Mouse (Mus musculus): ENCODE measurements around the gene Sucnr1. TPM values are rescaled to one million over a fixed set of nuclear protein-coding genes. Genes with fewer than 3 reads are reported as not detected.

Gene Sucnr1
- not detected in 2 replicates for polyA plus RNA-seq (2016; fragmentation: Nextera tagmentation; extraction: Ambion mirVana)

GRCm38 (mm10) chr3:60081648-60082047 is at the start of gene Sucnr1:
TSS of gene Sucnr1 (plus strand) at chr3:60081869.
- Histone ChIP-seq H3K9ac (replicated peaks) (no peak within 1 kb of the TSS), H3K4me3 (replicated peaks) (no peak within 1 kb of the TSS), H3K27me3 (no peaks in the 10 kb centered on the region), H3K27ac (no peak within 1 kb of the TSS), H3K4me2 (no peak within 1 kb of the TSS), H3K4me1 (replicated peaks) (no peaks in the 10 kb centered on the region), H3K9me3 (no peaks in the 10 kb centered on the region), H3K36me3 (no peaks in the 10 kb centered on the region)
- WGBS = 80% methylated on average over 4 of the region's 4 CpGs
- no peak for ATAC-seq (ENCODE audit: insufficient number of reproducible peaks, insufficient read depth, low FRiP score, low TSS enrichment, low read depth)

GRCm38 (mm10) chr3:60046221-60046913 is 35.3 kb upstream of the Sucnr1 start:
- H3K36me3 ChIP-seq = no peaks in the 10 kb centered on the region
- no peak overlapping the region for H3K4me2 ChIP-seq
- H3K27me3 ChIP-seq = no peaks in the 10 kb centered on the region
- H3K27ac ChIP-seq = no peak overlapping the region
- H3K9ac ChIP-seq (replicated peaks) = no peak overlapping the region
- no peaks in the 10 kb centered on the region for H3K4me1 ChIP-seq (replicated peaks)
- no peaks in the 10 kb centered on the region for H3K9me3 ChIP-seq
- no peak for ATAC-seq (ENCODE audit: insufficient number of reproducible peaks, insufficient read depth, low FRiP score, low TSS enrichment, low read depth)
- no peak overlapping the region for H3K4me3 ChIP-seq (replicated peaks)
- 76% methylated on average over 3 of the region's 3 CpGs for WGBS

- no peak for ATAC-seq (ENCODE audit: insufficient number of reproducible peaks, insufficient read depth, low FRiP score, low TSS enrichment, low read depth)
- Histone ChIP-seq H3K9ac (replicated peaks) (no peak overlapping the region), H3K27ac (no peak overlapping the region), H3K4me1 (replicated peaks) (no peaks in the 10 kb centered on the region), H3K9me3 (no peaks in the 10 kb centered on the region), H3K36me3 (no peaks in the 10 kb centered on the region), H3K4me2 (no peak overlapping the region), H3K4me3 (replicated peaks) (no peak overlapping the region), H3K27me3 (no peaks in the 10 kb centered on the region)
- 81% methylated on average over 3 of the region's 3 CpGs for WGBS
These were observed 28.3 kb upstream of the Sucnr1 start for GRCm38 (mm10) chr3:60053231-60053927.

GRCm38 (mm10) chr3:60053931-60054330 is 27.7 kb upstream of the Sucnr1 start:
- H3K27me3 ChIP-seq = no peaks in the 10 kb centered on the region
- no peak overlapping the region for H3K4me2 ChIP-seq
- WGBS = 83% methylated on average over 2 of the region's 2 CpGs
- no peak overlapping the region for H3K4me3 ChIP-seq (replicated peaks)
- no peak overlapping the region for H3K27ac ChIP-seq
- H3K9ac ChIP-seq (replicated peaks) = no peak overlapping the region
- H3K4me1 ChIP-seq (replicated peaks) = no peaks in the 10 kb centered on the region
- ATAC-seq (ENCODE audit: insufficient number of reproducible peaks, insufficient read depth, low FRiP score, low TSS enrichment, low read depth) = no peak
- H3K36me3 ChIP-seq = no peaks in the 10 kb centered on the region
- no peaks in the 10 kb centered on the region for H3K9me3 ChIP-seq

GRCm38 (mm10) chr3:60056451-60056850 is 25.2 kb upstream of the Sucnr1 start:
- Histone ChIP-seq H3K4me2 (no peak overlapping the region), H3K4me3 (replicated peaks) (no peak overlapping the region), H3K27ac (no peak overlapping the region), H3K36me3 (no peaks in the 10 kb centered on the region), H3K9me3 (no peaks in the 10 kb centered on the region), H3K9ac (replicated peaks) (no peak overlapping the region), H3K4me1 (replicated peaks) (no peaks in the 10 kb centered on the region), H3K27me3 (no peaks in the 10 kb centered on the region)
- WGBS = 31% methylated on average over 3 of the region's 3 CpGs
- ATAC-seq (ENCODE audit: insufficient number of reproducible peaks, insufficient read depth, low FRiP score, low TSS enrichment, low read depth) = no peak

GRCm38 (mm10) chr3:60057070-60057808 is 24.4 kb upstream of the Sucnr1 start:
- Histone ChIP-seq H3K9ac (replicated peaks) (no peak overlapping the region), H3K36me3 (no peaks in the 10 kb centered on the region), H3K4me1 (replicated peaks) (no peaks in the 10 kb centered on the region), H3K27ac (no peak overlapping the region), H3K4me2 (no peak overlapping the region), H3K27me3 (no peaks in the 10 kb centered on the region), H3K4me3 (replicated peaks) (no peak overlapping the region), H3K9me3 (no peaks in the 10 kb centered on the region)
- no peak for ATAC-seq (ENCODE audit: insufficient number of reproducible peaks, insufficient read depth, low FRiP score, low TSS enrichment, low read depth)
- WGBS = 83% methylated on average over 2 of the region's 2 CpGs

- no peak overlapping the region for H3K9ac ChIP-seq (replicated peaks)
- WGBS = 63% methylated on average over 1 of the region's 1 CpGs
- no peaks in the 10 kb centered on the region for H3K36me3 ChIP-seq
- no peak overlapping the region for H3K4me2 ChIP-seq
- no peak overlapping the region for H3K4me3 ChIP-seq (replicated peaks)
- no peaks in the 10 kb centered on the region for H3K4me1 ChIP-seq (replicated peaks)
- no peak for ATAC-seq (ENCODE audit: insufficient number of reproducible peaks, insufficient read depth, low FRiP score, low TSS enrichment, low read depth)
- no peaks in the 10 kb centered on the region for H3K27me3 ChIP-seq
- H3K9me3 ChIP-seq = no peaks in the 10 kb centered on the region
- no peak overlapping the region for H3K27ac ChIP-seq
These were observed 23.9 kb upstream of the Sucnr1 start for GRCm38 (mm10) chr3:60057809-60058082.

GRCm38 (mm10) chr3:60078883-60079415 is 2.7 kb upstream of the Sucnr1 start:
- no peaks in the 10 kb centered on the region for H3K27me3 ChIP-seq
- H3K9me3 ChIP-seq = no peaks in the 10 kb centered on the region
- H3K4me1 ChIP-seq (replicated peaks) = no peaks in the 10 kb centered on the region
- 90% methylated on average over 1 of the region's 1 CpGs for WGBS
- no peak overlapping the region for H3K27ac ChIP-seq
- no peak for ATAC-seq (ENCODE audit: insufficient number of reproducible peaks, insufficient read depth, low FRiP score, low TSS enrichment, low read depth)
- no peak overlapping the region for H3K4me3 ChIP-seq (replicated peaks)
- H3K36me3 ChIP-seq = no peaks in the 10 kb centered on the region
- no peak overlapping the region for H3K9ac ChIP-seq (replicated peaks)
- H3K4me2 ChIP-seq = no peak overlapping the region

GRCm38 (mm10) chr3:60080572-60080971 is 1.1 kb upstream of the Sucnr1 start:
- 69% methylated on average over 4 of the region's 4 CpGs for WGBS

GRCm38 (mm10) chr3:60082746-60083145 is 1.1 kb downstream of the Sucnr1 start:
- Histone ChIP-seq H3K4me1 (replicated peaks) (no peaks in the 10 kb centered on the region), H3K36me3 (no peaks in the 10 kb centered on the region), H3K27me3 (no peaks in the 10 kb centered on the region), H3K9me3 (no peaks in the 10 kb centered on the region), H3K9ac (replicated peaks) (no peak overlapping the region), H3K4me3 (replicated peaks) (no peak overlapping the region), H3K27ac (no peak overlapping the region), H3K4me2 (no peak overlapping the region)
- no peak for ATAC-seq (ENCODE audit: insufficient number of reproducible peaks, insufficient read depth, low FRiP score, low TSS enrichment, low read depth)
- WGBS = 87% methylated on average over 3 of the region's 3 CpGs

More at GRCm38 (mm10) chr3:60080572-60080971, 1.1 kb upstream of the Sucnr1 start:
- H3K4me3 ChIP-seq (replicated peaks) = no peak overlapping the region
- no peaks in the 10 kb centered on the region for H3K4me1 ChIP-seq (replicated peaks)
- no peak overlapping the region for H3K4me2 ChIP-seq
- no peak for ATAC-seq (ENCODE audit: insufficient number of reproducible peaks, insufficient read depth, low FRiP score, low TSS enrichment, low read depth)
- no peak overlapping the region for H3K27ac ChIP-seq
- no peaks in the 10 kb centered on the region for H3K27me3 ChIP-seq
- no peaks in the 10 kb centered on the region for H3K9me3 ChIP-seq
- no peak overlapping the region for H3K9ac ChIP-seq (replicated peaks)
- H3K36me3 ChIP-seq = no peaks in the 10 kb centered on the region

- no peaks in the 10 kb centered on the region for H3K4me1 ChIP-seq (replicated peaks)
- no peak for ATAC-seq (ENCODE audit: insufficient number of reproducible peaks, insufficient read depth, low FRiP score, low TSS enrichment, low read depth)
- H3K27me3 ChIP-seq = no peaks in the 10 kb centered on the region
- no peak overlapping the region for H3K9ac ChIP-seq (replicated peaks)
- H3K4me2 ChIP-seq = no peak overlapping the region
- H3K4me3 ChIP-seq (replicated peaks) = no peak overlapping the region
- 87% methylated on average over 2 of the region's 2 CpGs for WGBS
- H3K9me3 ChIP-seq = no peaks in the 10 kb centered on the region
- H3K36me3 ChIP-seq = no peaks in the 10 kb centered on the region
- H3K27ac ChIP-seq = no peak overlapping the region
These were observed 4.1 kb downstream of the Sucnr1 start for GRCm38 (mm10) chr3:60085729-60086128.
